Mouse (Mus musculus) heart, adult 2 months (tissue): ENCODE measurements at regions not wholly inside any gene's neighbourhood (a gene's known extent, or its start where the extent isn't known, plus 50 kb on each side); places are given as distances from the start of the nearest gene placed in this dataset.

Experiments used
- DNase-seq, 2 experiments: peaks; one replicate each; pipeline ENCODE4 v3.0.0; 2021
- H3K27ac ChIP-seq: fragments of 200-600 bp; 2 replicates; pipeline ENCODE4 v1.8.1; 2022
- H3K27me3 ChIP-seq: fragments of 200-500 bp; 2 replicates; pipeline ENCODE4 v1.6.1; 2012; ENCODE audit warnings: mild to moderate bottlenecking, low read length, inconsistent platforms, mixed read lengths; ENCODE audit not compliant: control insufficient read depth, insufficient read depth
- H3K36me3 ChIP-seq: fragments of 200-500 bp; 2 replicates; pipeline ENCODE4 v1.6.1; 2012; ENCODE audit warnings: low read length, inconsistent platforms; ENCODE audit not compliant: control insufficient read depth, insufficient read depth
- H3K4me1 ChIP-seq: fragments of 200-500 bp; 2 replicates; pipeline ENCODE4 v1.6.1; 2011; ENCODE audit warnings: low read length; ENCODE audit not compliant: control insufficient read depth, insufficient read depth
- H3K4me3 ChIP-seq: fragments of 200-600 bp; 2 replicates; pipeline ENCODE4 v1.8.1; 2022
- H3K79me2 ChIP-seq: fragments of 200-500 bp; replicated peaks from 2 replicates; pipeline ENCODE4 v1.6.1; 2012; ENCODE audit warnings: mild to moderate bottlenecking, inconsistent platforms, low read length, moderate library complexity, mixed read lengths; ENCODE audit not compliant: control insufficient read depth, insufficient read depth
- H3K9ac ChIP-seq: fragments of 200-500 bp; 2 replicates; pipeline ENCODE4 v1.6.1; 2012; ENCODE audit warnings: low read depth, mild to moderate bottlenecking, control low read depth, inconsistent platforms, low read length, mixed read lengths
- CTCF ChIP-seq: fragments of 200-600 bp; IDR thresholded peaks from 2 replicates; pipeline ENCODE4 v1.8.1; 2022; ENCODE audit warnings: antibody characterized with exemption, mild to moderate bottlenecking, moderate library complexity
- EP300 ChIP-seq: fragments of 200-500 bp; IDR thresholded peaks from 2 replicates; pipeline ENCODE4 v1.6.1; 2011; ENCODE audit warnings: low read depth, low read length, control low read depth; ENCODE audit not compliant: insufficient read depth
- POLR2A ChIP-seq: fragments of 200-500 bp; IDR thresholded peaks from 2 replicates; pipeline ENCODE4 v1.6.1; 2011; ENCODE audit warnings: mild to moderate bottlenecking, low read depth, low read length, control low read depth; ENCODE audit not compliant: insufficient read depth
- WGBS: fragments of 180-500 bp; shearing (Covaris S2); methylation state at CpG from one replicate; pipeline ENCODE4 v1.1.7; 2018; 5-methylcytosine and 5-hydroxymethylcytosine counted together
- intact Hi-C: fragments of 180-260 bp; cut with DNase I; formaldehyde crosslinking; loops from one replicate; pipeline ENCODE4 v1.15.1; 2025

- Histone ChIP-seq H3K27ac (no peak overlapping the region), H3K79me2 (no peaks in the 10 kb centered on the region), H3K9ac (no peak overlapping the region), H3K4me3 (no peak overlapping the region), H3K36me3 (no peaks in the 10 kb centered on the region), H3K27me3 (no peaks in the 10 kb centered on the region), H3K4me1 (no peaks in the 10 kb centered on the region)
- intact Hi-C loops, result no loop called here
- 67% methylated on average over 2 of the region's 2 CpGs for WGBS
- no peak for TF ChIP-seq POLR2A
- TF ChIP-seq CTCF, result no peak
- no peak for DNase-seq
Observed at GRCm38 (mm10) chrX:166709306-166709705, 123.8 kb upstream of the Egfl6 start.

GRCm38 (mm10) chrX:166708106-166708505 is 122.6 kb upstream of the Egfl6 start:
- no peak for TF ChIP-seq POLR2A
- H3K4me1 ChIP-seq, result no peaks in the 10 kb centered on the region
- H3K27ac ChIP-seq, result no peak overlapping the region
- H3K4me3 ChIP-seq, result no peak overlapping the region
- H3K9ac ChIP-seq, result no peak overlapping the region
- no peak for DNase-seq
- WGBS, result 51% methylated on average over 1 of the region's 1 CpGs
- intact Hi-C loops, result no loop called here
- no peaks in the 10 kb centered on the region for H3K79me2 ChIP-seq
- no peaks in the 10 kb centered on the region for H3K36me3 ChIP-seq
- H3K27me3 ChIP-seq, result no peaks in the 10 kb centered on the region

- TF ChIP-seq EP300 (no peak), CTCF (no peak), POLR2A (no peak)
- Histone ChIP-seq H3K4me1 (no peaks in the 10 kb centered on the region), H3K4me3 (no peak overlapping the region), H3K27me3 (no peaks in the 10 kb centered on the region), H3K27ac (no peak overlapping the region), H3K9ac (no peak overlapping the region), H3K36me3 (no peaks in the 10 kb centered on the region), H3K79me2 (no peaks in the 10 kb centered on the region)
- 44% methylated on average over 1 of the region's 1 CpGs for WGBS
- no peak for DNase-seq
- intact Hi-C loops, result no loop called here
Observed at GRCm38 (mm10) chrX:166707029-166707428, 121.5 kb upstream of the Egfl6 start.

GRCm38 (mm10) chrX:166704311-166704710 is 118.8 kb upstream of the Egfl6 start:
- intact Hi-C loops, result no loop called here
- TF ChIP-seq EP300 (no peak), CTCF (no peak), POLR2A (no peak)
- 89% methylated on average over 2 of the region's 2 CpGs for WGBS

GRCm38 (mm10) chrX:166694219-166694618 is 108.7 kb upstream of the Egfl6 start:
- no peaks in the 10 kb centered on the region for H3K27me3 ChIP-seq
- no peak for TF ChIP-seq EP300
- DNase-seq, result no peak
- H3K27ac ChIP-seq, result no peak overlapping the region
- H3K79me2 ChIP-seq, result no peaks in the 10 kb centered on the region
- H3K4me1 ChIP-seq, result no peaks in the 10 kb centered on the region
- no peaks in the 10 kb centered on the region for H3K36me3 ChIP-seq
- intact Hi-C loops, result no loop called here
- no peak overlapping the region for H3K9ac ChIP-seq
- WGBS, result 61% methylated on average over 3 of the region's 3 CpGs
- no peak overlapping the region for H3K4me3 ChIP-seq

More at GRCm38 (mm10) chrX:166704311-166704710, 118.8 kb upstream of the Egfl6 start:
- H3K27me3 ChIP-seq, result no peaks in the 10 kb centered on the region
- H3K36me3 ChIP-seq, result no peaks in the 10 kb centered on the region
- H3K9ac ChIP-seq, result no peak overlapping the region
- no peaks in the 10 kb centered on the region for H3K79me2 ChIP-seq
- no peak overlapping the region for H3K27ac ChIP-seq
- no peak for DNase-seq
- no peak overlapping the region for H3K4me3 ChIP-seq
- H3K4me1 ChIP-seq, result no peaks in the 10 kb centered on the region

- TF ChIP-seq CTCF, result no peak
- TF ChIP-seq POLR2A, result no peak
- TF ChIP-seq EP300, result no peak
- intact Hi-C loops, result no loop called here
- Histone ChIP-seq H3K27ac (no peak overlapping the region), H3K4me1 (no peaks in the 10 kb centered on the region), H3K4me3 (no peak overlapping the region), H3K27me3 (no peaks in the 10 kb centered on the region), H3K9ac (no peak overlapping the region), H3K36me3 (no peaks in the 10 kb centered on the region), H3K79me2 (no peaks in the 10 kb centered on the region)
- WGBS, result 78% methylated on average over 3 of the region's 3 CpGs
- no peak for DNase-seq
Observed at GRCm38 (mm10) chrX:166688779-166689178, 103.3 kb upstream of the Egfl6 start.

GRCm38 (mm10) chrX:166673404-166673803 is 87.9 kb upstream of the Egfl6 start:
- Histone ChIP-seq H3K36me3 (no peaks in the 10 kb centered on the region), H3K79me2 (no peaks in the 10 kb centered on the region), H3K4me3 (no peak overlapping the region), H3K9ac (no peak overlapping the region), H3K27me3 (no peaks in the 10 kb centered on the region), H3K4me1 (no peaks in the 10 kb centered on the region; the same call in 1 of the 2 replicates), H3K27ac (no peak overlapping the region)
- WGBS, result 57% methylated on average over 3 of the region's 3 CpGs
- TF ChIP-seq POLR2A (no peak), CTCF (no peak), EP300 (no peak)
- DNase-seq, result no peak
- intact Hi-C loops, result no loop called here
